Mouse (Mus musculus) G1E (cell line): ENCODE measurements around the gene Hint1.

Experiments used
- CTCF ChIP-seq: IDR thresholded peaks from 2 replicates; pipeline ENCODE4 v1.5.1; 2012; ENCODE audit warnings: low read depth, low read length, inconsistent platforms, mixed read lengths
- POLR2AphosphoS5 ChIP-seq: IDR thresholded peaks from 2 replicates; pipeline ENCODE4 v1.6.1; 2012; ENCODE audit warnings: low read depth, low read length, inconsistent platforms; ENCODE audit not compliant: insufficient replicate concordance

- no peak for TF ChIP-seq CTCF
- TF ChIP-seq POLR2AphosphoS5: no peak
Measured at GRCm38 (mm10) chr11:54887927-54888326, 21.7 kb downstream of the Hint1 start.
